Mouse (Mus musculus): ENCODE results near the gene Lcn5.
A peak's percentile ranks its signal among the peaks of the same experiment; 100 is the strongest.
"Not testable (repeated sequence)": the region's sequence is repeated elsewhere in the genome, so short reads cannot be mapped to it uniquely, and the experiment has no call there.

Lcn5 gene

GRCm38 (mm10) chr2:25679559-25679958 is 21.8 kb downstream of the Lcn5 start:
- DNase-seq (ENCODE audit: low read depth, low spot score) = no peak

- DNase-seq (ENCODE audit: low read depth, low spot score) = no peak
Observed at GRCm38 (mm10) chr2:25682426-25682825, 24.7 kb downstream of the Lcn5 start, which contains the start of gene Lcn10. Gene Lcn10, plus strand, starts transcription at chr2:25682726.

GRCm38 (mm10) chr2:25686941-25687340 is 29.2 kb downstream of the Lcn5 start:
- DNase-seq (ENCODE audit: low read depth, low spot score) = no peak

- DNase-seq (ENCODE audit: low read depth, low spot score) = peak; percentile 47
Observed at GRCm38 (mm10) chr2:25694605-25695004, 36.9 kb downstream of the Lcn5 start.

GRCm38 (mm10) chr2:25696951-25697350 is 39.2 kb downstream of the Lcn5 start:
- DNase-seq (ENCODE audit: low read depth, low spot score) = no peak

- DNase-seq (ENCODE audit: low read depth, low spot score) = no peak
Observed at GRCm38 (mm10) chr2:25698696-25699095, 40.9 kb downstream of the Lcn5 start.

- not testable (repeated sequence) for DNase-seq (ENCODE audit: low read depth, low spot score)
Observed at GRCm38 (mm10) chr2:25699743-25700142, 42.0 kb downstream of the Lcn5 start, which contains the start of gene Obp2a. Gene Obp2a, plus strand, starts transcription at chr2:25700043.

- DNase-seq (ENCODE audit: low read depth, low spot score) = no peak
Observed at GRCm38 (mm10) chr2:25701001-25701400, 43.2 kb downstream of the Lcn5 start.

GRCm38 (mm10) chr2:25703706-25704105 is 46.0 kb downstream of the Lcn5 start:
- no peak for DNase-seq (ENCODE audit: low read depth, low spot score)

- DNase-seq (ENCODE audit: low read depth, low spot score) = no peak
Observed at GRCm38 (mm10) chr2:25706643-25707481, 49.1 kb downstream of the Lcn5 start, which contains the start of gene Bmyc. Gene Bmyc, plus strand, starts transcription at chr2:25706739.

- no peak for DNase-seq (ENCODE audit: low read depth, low spot score)
Observed at GRCm38 (mm10) chr2:25708121-25708520, 50.4 kb downstream of the Lcn5 start.

GRCm38 (mm10) chr2:25709056-25709455 is 51.3 kb downstream of the Lcn5 start:
- DNase-seq (ENCODE audit: low read depth, low spot score) = not testable (repeated sequence)

- not testable (repeated sequence) for DNase-seq (ENCODE audit: low read depth, low spot score)
Observed at GRCm38 (mm10) chr2:25709791-25710190, 52.0 kb downstream of the Lcn5 start.
